Mouse (Mus musculus) ovary, postnatal 14 days (tissue): ENCODE measurements around the gene Il17rb.

Experiments
- DNase-seq: peaks from one replicate; pipeline ENCODE4 v3.0.0; 2022; ENCODE audit warnings: low spot score

Il17rb gene

GRCm38 (mm10) chr14:29967611-29968010 is 41.1 kb downstream of the Il17rb start:
- DNase-seq, result no peak

DNA sequence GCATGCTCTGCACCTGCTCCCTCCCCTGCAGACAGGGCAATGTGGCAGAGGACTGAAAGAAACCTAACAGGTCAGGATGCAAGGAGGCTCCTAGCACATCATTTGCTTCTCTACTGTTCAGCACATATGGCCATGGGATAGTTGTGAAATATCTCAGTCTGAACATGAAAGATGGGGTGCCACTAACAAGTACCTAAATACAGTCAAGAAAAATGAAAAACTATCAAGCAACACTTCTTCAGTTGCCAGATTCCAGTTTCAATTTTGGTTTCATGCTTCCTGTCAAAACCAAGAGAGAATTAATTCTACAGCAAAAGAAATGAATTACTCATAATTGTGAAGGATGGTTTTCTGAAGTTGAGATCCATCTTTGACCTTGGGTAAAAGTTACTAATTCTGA is 51.3 kb downstream of the Il17rb start:
- no peak for DNase-seq

DNA sequence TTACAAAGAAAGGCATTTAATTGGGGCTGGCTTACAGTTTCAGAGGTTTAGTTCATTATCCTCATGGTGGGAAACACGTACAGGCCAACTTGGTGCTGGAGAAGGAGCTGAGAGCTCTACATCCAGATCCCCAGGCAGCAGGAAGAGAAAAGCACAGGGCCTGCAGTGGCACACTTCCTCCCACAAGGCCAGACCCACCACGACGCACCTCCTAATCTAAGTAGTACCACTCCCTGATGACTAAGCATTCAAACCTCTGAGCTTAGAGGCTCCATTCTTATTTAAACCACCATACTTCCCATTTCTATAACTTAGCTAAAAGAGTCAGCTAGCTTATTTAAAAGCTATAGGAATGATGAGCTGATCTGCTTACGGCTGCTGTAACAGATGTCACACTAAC is 57.9 kb downstream of the Il17rb start:
- DNase-seq, result no peak

- no peak for DNase-seq
Observed at GRCm38 (mm10) chr14:29946761-29947309, 61.9 kb downstream of the Il17rb start.
